Comparison of ENCODE assay signal across 29 mouse cellular contexts in genomic region chr1:170746523-170746922, GRCm38 (mm10).
"Had no signal": no experiment of that assay in that cellular context is flagged by ENCODE, and none has a peak within 500 bp of the region (broad histone marks: within the 10 kb centered on the region; RNA-seq: fewer than 3 reads in every experiment).

No protein-coding gene starts in this region.

- H3K9ac ChIP-seq: limb, embryonic 12.5 days; limb, embryonic 13.5 days; limb, embryonic 15.5 days; liver, embryonic 12.5 days; liver, embryonic 13.5 days; liver, embryonic 14.5 days; liver, embryonic 15.5 days; liver, postnatal 0 days; lung, embryonic 14.5 days; lung, embryonic 15.5 days; midbrain, embryonic 12.5 days; midbrain, embryonic 13.5 days; midbrain, embryonic 15.5 days; neural tube, embryonic 12.5 days had no signal

- H3K4me1 ChIP-seq: limb, embryonic 10.5 days; limb, embryonic 12.5 days; limb, embryonic 13.5 days; limb, embryonic 15.5 days; liver, embryonic 12.5 days; liver, embryonic 13.5 days; liver, embryonic 15.5 days; lung, embryonic 15.5 days; midbrain, embryonic 12.5 days; midbrain, embryonic 13.5 days; midbrain, embryonic 15.5 days; neural tube, embryonic 12.5 days had no signal

- H3K27me3 ChIP-seq: limb, embryonic 12.5 days; limb, embryonic 13.5 days; limb, embryonic 15.5 days; liver, embryonic 12.5 days; liver, embryonic 13.5 days; liver, embryonic 15.5 days; lung, embryonic 15.5 days; megakaryocyte, embryonic 14.5 days; midbrain, embryonic 12.5 days; midbrain, embryonic 13.5 days; midbrain, embryonic 15.5 days; neural tube, embryonic 12.5 days had no signal

- H3K36me3 ChIP-seq: limb, embryonic 10.5 days; limb, embryonic 15.5 days; lung, embryonic 15.5 days; midbrain, embryonic 10.5 days; midbrain, embryonic 15.5 days; neural tube, embryonic 12.5 days had no signal

- H3K4me2 ChIP-seq: limb, embryonic 12.5 days; limb, embryonic 13.5 days; limb, embryonic 15.5 days; liver, embryonic 11.5 days; liver, embryonic 12.5 days; liver, embryonic 13.5 days; liver, embryonic 15.5 days; lung, embryonic 14.5 days; lung, embryonic 15.5 days; midbrain, embryonic 11.5 days; midbrain, embryonic 12.5 days; midbrain, embryonic 13.5 days; midbrain, embryonic 15.5 days; neural tube, embryonic 12.5 days had no signal

- ATAC-seq: liver, embryonic 12.5 days; liver, postnatal 0 days; midbrain, embryonic 13.5 days; midbrain, embryonic 15.5 days; midbrain, embryonic 16.5 days had no signal

- DNase-seq: left cerebral cortex, postnatal 4 days; liver; liver, embryonic 13.5 days; liver, postnatal 0 days; lung, adult 18-20 months; lung, adult 2 months; lung, postnatal 14 days; midbrain, embryonic 14.5 days had no signal

- H3K9me3 ChIP-seq: limb, embryonic 10.5 days; limb, embryonic 12.5 days; limb, embryonic 13.5 days; limb, embryonic 15.5 days; liver, embryonic 12.5 days; liver, embryonic 13.5 days; liver, embryonic 15.5 days; lung, embryonic 15.5 days; megakaryocyte, embryonic 14.5 days; midbrain, embryonic 10.5 days; midbrain, embryonic 12.5 days; midbrain, embryonic 13.5 days; midbrain, embryonic 15.5 days; neural tube, embryonic 12.5 days had no signal

- H3K27ac ChIP-seq: left cerebral cortex, adult 2 months; limb, embryonic 10.5 days; limb, embryonic 12.5 days; limb, embryonic 13.5 days; limb, embryonic 15.5 days; liver, embryonic 12.5 days; liver, embryonic 13.5 days; liver, embryonic 14.5 days; liver, embryonic 15.5 days; lung, embryonic 15.5 days; macrophage; midbrain, embryonic 10.5 days; midbrain, embryonic 12.5 days; midbrain, embryonic 13.5 days; midbrain, embryonic 15.5 days; neural tube, embryonic 12.5 days had no signal

- H3K4me3 ChIP-seq: left cerebral cortex, adult 2 months; limb, embryonic 10.5 days; limb, embryonic 12.5 days; limb, embryonic 13.5 days; limb, embryonic 15.5 days; liver, embryonic 12.5 days; liver, embryonic 13.5 days; liver, embryonic 15.5 days; lung, embryonic 15.5 days; megakaryocyte, embryonic 14.5 days; midbrain, embryonic 10.5 days; midbrain, embryonic 12.5 days; midbrain, embryonic 13.5 days; midbrain, embryonic 15.5 days; myocyte; neural tube, embryonic 12.5 days had no signal
